Mouse (Mus musculus) spleen, postnatal 36 days (tissue): ENCODE results near the gene Ubr1.
"Not testable (repeated sequence)": the region's sequence is repeated elsewhere in the genome, so short reads cannot be mapped to it uniquely, and the experiment has no call there.

Experiments used
- DNase-seq, 2 experiments: peaks; one replicate each; pipeline ENCODE4 v3.0.0; 2022; ENCODE audit warnings: low spot score in 2 of 2, mixed read lengths in 1 of 2

Gene Ubr1

GRCm38 (mm10) chr2:120970559-120971080 is at the start of gene Ubr1:
Gene Ubr1, minus strand, starts transcription at chr2:120970715.
- DNase-seq: peak; percentile 90 to 91

- no peak for DNase-seq
Measured at GRCm38 (mm10) chr2:121017151-121017550, 46.6 kb upstream of the Ubr1 start.

GRCm38 (mm10) chr2:121016226-121016625 is 45.7 kb upstream of the Ubr1 start:
- no peak for DNase-seq

- no peak for DNase-seq
Measured at GRCm38 (mm10) chr2:121015507-121015906, 45.0 kb upstream of the Ubr1 start.

GRCm38 (mm10) chr2:121012676-121013075 is 42.2 kb upstream of the Ubr1 start:
- DNase-seq: no peak

GRCm38 (mm10) chr2:121009071-121009677 is 38.7 kb upstream of the Ubr1 start:
- no peak for DNase-seq

GRCm38 (mm10) chr2:121008664-121009007 is 38.1 kb upstream of the Ubr1 start:
- no peak for DNase-seq

GRCm38 (mm10) chr2:121007925-121008663 is 37.6 kb upstream of the Ubr1 start, which contains the start of gene Ccndbp1:
Gene Ccndbp1, plus strand, starts transcription at chr2:121008403.
- peak; percentile 92 to 93 for DNase-seq

GRCm38 (mm10) chr2:121006986-121007385 is 36.5 kb upstream of the Ubr1 start:
- DNase-seq: no peak

- DNase-seq: no peak
Measured at GRCm38 (mm10) chr2:121004018-121004811, 33.7 kb upstream of the Ubr1 start.

- no peak for DNase-seq
Measured at GRCm38 (mm10) chr2:121003586-121003985, 33.1 kb upstream of the Ubr1 start.

GRCm38 (mm10) chr2:120998863-120999262 is 28.3 kb upstream of the Ubr1 start:
- DNase-seq: no peak

GRCm38 (mm10) chr2:120996607-120997006 is 26.1 kb upstream of the Ubr1 start:
- not testable (repeated sequence) for DNase-seq

- no peak for DNase-seq
Measured at GRCm38 (mm10) chr2:120991196-120991595, 20.7 kb upstream of the Ubr1 start.

GRCm38 (mm10) chr2:120985241-120985640 is 14.7 kb upstream of the Ubr1 start:
- no peak for DNase-seq

- DNase-seq: no peak
Measured at GRCm38 (mm10) chr2:120983611-120984010, 13.1 kb upstream of the Ubr1 start.

- DNase-seq: no peak
Measured at GRCm38 (mm10) chr2:120980861-120981260, 10.3 kb upstream of the Ubr1 start.

GRCm38 (mm10) chr2:120979819-120980218 is 9.3 kb upstream of the Ubr1 start:
- DNase-seq: no peak

GRCm38 (mm10) chr2:120978693-120979037 is 8.2 kb upstream of the Ubr1 start:
- DNase-seq: peak in 1 of 2 experiments; percentile 11

- DNase-seq: no peak
Measured at GRCm38 (mm10) chr2:120977926-120978692, 7.6 kb upstream of the Ubr1 start.
